Mouse (Mus musculus) cerebellum, adult (tissue): ENCODE measurements around the gene Vps26a.

Experiments used
- ATAC-seq: cut with Nextera tagmentation; 2 replicates; pipeline ENCODE4 v1.9.2; 2017; ENCODE audit warnings: mild to moderate bottlenecking, moderate library complexity, mixed read lengths; ENCODE audit not compliant: insufficient number of reproducible peaks, low FRiP score, low TSS enrichment

The Vps26a gene

GRCm38 (mm10) chr10:62420399-62420798 lies 66.2 kb downstream of the Vps26a start:
- no peak for ATAC-seq

DNA sequence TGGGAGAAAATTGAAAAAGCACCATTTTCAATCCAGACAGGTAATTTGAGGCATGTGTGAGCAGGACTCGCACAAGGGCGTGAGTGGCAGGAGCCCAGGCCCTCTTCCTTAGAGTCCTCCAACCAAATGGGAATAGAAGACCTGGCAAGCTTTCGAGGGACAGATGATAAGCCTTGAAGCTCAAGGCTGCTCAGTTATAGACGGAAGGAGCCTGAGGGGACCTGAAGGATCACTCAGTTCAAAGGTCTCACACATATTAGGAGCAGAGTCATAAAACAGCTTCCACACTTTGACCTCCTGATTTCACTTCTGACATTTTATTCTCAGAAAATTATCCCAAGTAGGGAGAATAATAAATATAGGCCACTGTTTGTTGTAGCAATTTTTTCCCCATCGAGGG lies 67.2 kb downstream of the Vps26a start:
- no peak for ATAC-seq

GRCm38 (mm10) chr10:62418831-62419356 lies 67.7 kb downstream of the Vps26a start:
- no peak for ATAC-seq

GRCm38 (mm10) chr10:62413606-62413982 lies 73.0 kb downstream of the Vps26a start:
- no peak for ATAC-seq

DNA sequence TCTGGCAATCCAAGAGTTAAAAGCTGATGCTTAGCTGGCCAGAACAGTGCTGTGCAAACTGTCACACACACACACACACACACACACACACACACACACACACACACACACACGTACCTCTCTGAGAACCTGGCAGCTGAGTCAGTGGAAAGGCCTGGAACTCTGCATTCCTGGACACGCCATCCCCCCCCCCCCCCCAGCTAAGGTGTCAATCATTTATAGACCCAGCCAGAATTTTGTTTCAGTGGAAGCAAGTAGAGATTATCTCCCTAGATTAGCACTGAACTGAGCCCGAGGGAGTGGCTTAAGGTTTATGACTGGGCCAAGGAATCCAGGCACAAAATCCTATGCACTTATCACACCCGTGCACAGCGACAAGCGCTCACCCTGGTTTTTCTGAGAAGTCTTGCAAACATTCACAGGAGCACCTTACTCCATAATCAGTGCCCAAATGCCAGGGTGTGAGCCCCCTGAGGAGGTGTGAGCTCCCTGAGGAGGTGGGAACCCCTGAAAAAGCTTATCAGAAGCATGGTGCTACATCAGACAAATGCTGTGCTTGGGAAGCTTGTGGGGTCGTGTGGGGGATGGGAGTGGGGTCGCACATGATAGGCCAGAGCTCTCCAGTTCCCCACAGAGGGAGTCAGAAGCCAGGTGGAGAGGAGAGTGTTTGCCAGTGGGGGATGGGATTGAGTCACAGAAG lies 73.5 kb downstream of the Vps26a start:
- no peak for ATAC-seq

- ATAC-seq = no peak
Measured at GRCm38 (mm10) chr10:62411431-62412410, 74.9 kb downstream of the Vps26a start.

GRCm38 (mm10) chr10:62410943-62411342 lies 75.7 kb downstream of the Vps26a start:
- ATAC-seq = peak; percentile 89
